Mouse (Mus musculus): Measurements from ENCODE around the gene Exosc5. TPM values are rescaled to one million over a fixed set of nuclear protein-coding genes. Genes with fewer than 3 reads are reported as not detected.

Exosc5 gene
- total and polyA plus RNA-seq, 3 experiments, result 109 to 134 TPM; not detected in 1

DNA sequence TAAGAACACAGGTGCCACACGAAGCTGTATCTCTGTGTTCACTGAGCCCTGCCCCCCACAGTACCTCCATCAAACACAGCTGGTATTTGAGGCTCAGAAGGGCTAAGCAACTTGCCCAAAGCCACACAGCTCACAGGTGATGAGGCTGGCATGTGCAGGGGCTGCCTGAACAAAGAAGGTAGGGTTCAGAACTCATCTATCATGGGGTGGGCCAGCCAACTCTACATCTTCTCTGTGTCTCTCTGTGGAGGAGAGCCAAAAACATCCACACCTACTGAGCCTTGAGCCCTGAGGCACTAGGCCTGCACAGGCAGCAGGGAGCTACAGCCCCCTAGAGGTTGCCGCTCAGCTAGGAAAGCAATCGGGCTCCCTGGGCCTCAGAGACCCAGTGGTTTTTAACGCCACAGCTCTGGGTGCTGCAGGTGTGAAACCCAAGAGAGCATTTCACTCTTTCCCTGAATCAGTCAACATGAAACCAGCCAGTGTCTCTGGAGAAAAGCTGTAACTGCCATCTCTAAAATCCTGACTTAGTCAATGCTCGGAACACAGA lies 11.3 kb upstream of the Exosc5 start:
- TF ChIP-seq POLR2AphosphoS2 (IDR thresholded peaks at IDR 0.05; ENCODE audit: low read length) (no peak), HCFC1 (IDR thresholded peaks at IDR 0.05; ENCODE audit: low read depth, low read length) (no peak), KAT2A (conservative IDR thresholded peaks at IDR 0.05; ENCODE audit: low read depth, low read length) (no peak), JUND (IDR thresholded peaks at IDR 0.05; ENCODE audit: low read depth, low read length) (no peak), SMC3 (IDR thresholded peaks at IDR 0.05; ENCODE audit: low read depth, low read length) (0 out of 2 replicates have a peak, but pooled peaks have one; percentile 6), MYB (IDR thresholded peaks at IDR 0.05; ENCODE audit: low read depth, low read length) (no peak), SIN3A (IDR thresholded peaks at IDR 0.05; ENCODE audit: low read length) (no peak), EP300 (IDR thresholded peaks at IDR 0.05; ENCODE audit: low read depth in 1 of 2, low read length in 2 of 2) (no peak), RAD21 (IDR thresholded peaks at IDR 0.05; ENCODE audit: low read depth, low read length) (peak; percentile 17), CTCF (IDR thresholded peaks at IDR 0.05 in 2 of 3, conservative IDR thresholded peaks at IDR 0.05 in 1 of 3; ENCODE audit: control insufficient read depth in 1 of 3, insufficient read depth in 1 of 3, low read depth in 2 of 3, low read length in 3 of 3, poor library complexity in 1 of 3, severe bottlenecking in 1 of 3) (peak in 2 of 3 experiments; percentile 16 to 31; a peak in 2 of 6 replicates), MAX (IDR thresholded peaks at IDR 0.05; ENCODE audit: low read length) (no peak), CHD2 (IDR thresholded peaks at IDR 0.05; ENCODE audit: low read length) (no peak), RCOR1 (IDR thresholded peaks at IDR 0.05; ENCODE audit: low read depth, low read length) (no peak), USF1 (IDR thresholded peaks at IDR 0.05; ENCODE audit: low read depth, low read length) (no peak)
- Histone ChIP-seq H3K27ac (ENCODE audit: control insufficient read depth, low read depth, low read length) (no peak overlapping the region), H3K4me1 (ENCODE audit: control insufficient read depth in 1 of 2, insufficient read depth in 2 of 2, low read length in 2 of 2) (no peaks in the 10 kb centered on the region; a peak in 1 of 4 replicates), H3K27me3 (ENCODE audit: control insufficient read depth in 1 of 2, insufficient read depth in 2 of 2, low read length in 2 of 2) (no peaks in the 10 kb centered on the region), H3K4me3 (ENCODE audit: control insufficient read depth in 1 of 2, insufficient read depth in 1 of 2, low read depth in 2 of 2, low read length in 2 of 2) (no peak overlapping the region), H3K9me3 (replicated peaks; ENCODE audit: insufficient read depth, low read length) (no peaks in the 10 kb centered on the region), H3K79me2 (ENCODE audit: control insufficient read depth, insufficient read depth, low read length, poor library complexity) (no peaks in the 10 kb centered on the region), H3K9ac (ENCODE audit: control insufficient read depth, low read depth, low read length, poor library complexity, severe bottlenecking) (no peak overlapping the region), H3K36me3 (ENCODE audit: control insufficient read depth in 1 of 2, insufficient read depth in 2 of 2, low read length in 2 of 2) (no peaks in the 10 kb centered on the region)
- DNase-seq (ENCODE audit: low read depth, low spot score), result no peak

DNA sequence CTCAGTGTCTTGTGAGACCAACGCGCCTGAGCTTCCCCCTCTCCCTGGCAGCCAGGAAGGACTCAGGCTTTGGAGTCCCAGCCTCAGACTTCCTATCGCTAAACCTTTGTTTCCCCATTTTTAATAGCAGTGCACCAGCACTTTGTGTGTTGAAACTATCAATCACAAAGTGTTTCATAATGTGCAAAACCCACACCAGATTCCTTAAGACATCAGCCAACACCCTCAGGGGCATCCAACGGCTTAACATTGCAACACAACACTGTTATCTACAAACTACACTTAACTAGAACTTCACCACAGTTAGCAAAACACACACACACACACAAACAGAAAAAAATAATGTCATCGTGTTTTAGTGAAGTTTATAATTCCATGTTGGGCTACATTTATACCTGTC lies 9.1 kb upstream of the Exosc5 start:
- peak; percentile 35 for DNase-seq (ENCODE audit: low read depth, low spot score)
- no peak overlapping the region for H3K4me3 ChIP-seq (ENCODE audit: control insufficient read depth in 1 of 2, insufficient read depth in 1 of 2, low read depth in 2 of 2, low read length in 2 of 2)
- no peaks in the 10 kb centered on the region for H3K27me3 ChIP-seq (ENCODE audit: control insufficient read depth in 1 of 2, insufficient read depth in 2 of 2, low read length in 2 of 2)
- no peaks in the 10 kb centered on the region for H3K4me1 ChIP-seq (ENCODE audit: control insufficient read depth in 1 of 2, insufficient read depth in 2 of 2, low read length in 2 of 2)
- no peaks in the 10 kb centered on the region for H3K36me3 ChIP-seq (ENCODE audit: control insufficient read depth in 1 of 2, insufficient read depth in 2 of 2, low read length in 2 of 2)
- TF ChIP-seq ZKSCAN1 (IDR thresholded peaks at IDR 0.05; ENCODE audit: low read depth, low read length) (no peak), KAT2A (conservative IDR thresholded peaks at IDR 0.05; ENCODE audit: low read depth, low read length) (no peak), EP300 (IDR thresholded peaks at IDR 0.05; ENCODE audit: low read depth in 1 of 2, low read length in 2 of 2) (peak in 1 of 2 experiments; percentile 35; a peak in 1 of 4 replicates), GATA1 (IDR thresholded peaks at IDR 0.05; ENCODE audit: low read depth, low read length) (peak; percentile 30; the same call in 1 of the 2 replicates)
- no peak overlapping the region for H3K27ac ChIP-seq (ENCODE audit: control insufficient read depth, low read depth, low read length)
- H3K9ac ChIP-seq (ENCODE audit: control insufficient read depth, low read depth, low read length, poor library complexity, severe bottlenecking), result no peak overlapping the region
- no peaks in the 10 kb centered on the region for H3K9me3 ChIP-seq (replicated peaks; ENCODE audit: insufficient read depth, low read length)
- no peaks in the 10 kb centered on the region for H3K79me2 ChIP-seq (ENCODE audit: control insufficient read depth, insufficient read depth, low read length, poor library complexity)
